Mouse (Mus musculus) intestine, postnatal 0 days (tissue): ENCODE results near the gene Ubqln4. TPM values are rescaled to one million over a fixed set of nuclear protein-coding genes. Genes with fewer than 3 reads are reported as not detected.
A peak's percentile ranks its signal among the peaks of the same experiment; 100 is the strongest.

Experiments
- ATAC-seq: fragments of 200-750 bp; cut with Nextera tagmentation; 2 replicates; pipeline ENCODE4 v1.8.0; 2017; ENCODE audit warnings: mild to moderate bottlenecking, moderate TSS enrichment, moderate library complexity
- H3K27ac ChIP-seq: fragments of 300-500 bp; sonication (generic); 2 replicates; pipeline ENCODE4 v1.5.1; 2014; ENCODE audit warnings: mild to moderate bottlenecking, low read depth, low read length, moderate library complexity
- H3K27me3 ChIP-seq: fragments of 300-500 bp; sonication (generic); replicated peaks from 2 replicates; pipeline ENCODE4 v1.6.1; 2014; ENCODE audit warnings: low read length, mixed read lengths; ENCODE audit not compliant: control insufficient read depth, insufficient read depth
- H3K36me3 ChIP-seq: fragments of 300-500 bp; sonication (generic); 2 replicates; pipeline ENCODE4 v1.6.1; 2014; ENCODE audit warnings: mild to moderate bottlenecking, moderate library complexity; ENCODE audit not compliant: control insufficient read depth, insufficient read depth
- H3K4me1 ChIP-seq: fragments of 300-500 bp; sonication (generic); replicated peaks from 2 replicates; pipeline ENCODE4 v1.6.1; 2014; ENCODE audit warnings: antibody characterized with exemption, low read length, mixed read lengths; ENCODE audit not compliant: control insufficient read depth, insufficient read depth
- H3K4me2 ChIP-seq: fragments of 300-500 bp; sonication (generic); replicated peaks from 2 replicates; pipeline ENCODE4 v1.6.1; 2014; ENCODE audit warnings: low read depth, mild to moderate bottlenecking, moderate library complexity
- H3K4me3 ChIP-seq: fragments of 300-500 bp; sonication (generic); 2 replicates; pipeline ENCODE4 v1.5.1; 2014; ENCODE audit warnings: low read depth, low read length
- H3K9ac ChIP-seq: fragments of 300-500 bp; sonication (generic); 2 replicates; pipeline ENCODE4 v1.6.1; 2014; ENCODE audit warnings: mild to moderate bottlenecking, low read depth, low read length
- H3K9me3 ChIP-seq: fragments of 300-500 bp; sonication (generic); 2 replicates; pipeline ENCODE4 v1.6.1; 2016; ENCODE audit warnings: mixed run types; ENCODE audit not compliant: control insufficient read depth
- CTCF ChIP-seq: sonication (generic); IDR thresholded peaks from 2 replicates; pipeline ENCODE4 v1.5.1; 2016; ENCODE audit warnings: low read depth, mild to moderate bottlenecking, control low read depth, antibody characterized with exemption, moderate library complexity
- WGBS: fragments of 180-500 bp; shearing (Covaris S2); extraction: QIAGEN DNeasy Blood & Tissue Kit; methylation state at CpG from one replicate; pipeline ENCODE4 v1.1.7; 2014; 5-methylcytosine and 5-hydroxymethylcytosine counted together
- polyA plus RNA-seq: library from polyadenylated mRNA; unstranded; fragments of >200 nt; fragmentation: Nextera tagmentation; extraction: Ambion mirVana; gene quantifications from 2 replicates; pipeline ENCODE4 v1.2.1, GENCODE M21; 2015

Ubqln4 gene
- polyA plus RNA-seq, 1 experiment from 2014 or later: 17.3 TPM

DNA sequence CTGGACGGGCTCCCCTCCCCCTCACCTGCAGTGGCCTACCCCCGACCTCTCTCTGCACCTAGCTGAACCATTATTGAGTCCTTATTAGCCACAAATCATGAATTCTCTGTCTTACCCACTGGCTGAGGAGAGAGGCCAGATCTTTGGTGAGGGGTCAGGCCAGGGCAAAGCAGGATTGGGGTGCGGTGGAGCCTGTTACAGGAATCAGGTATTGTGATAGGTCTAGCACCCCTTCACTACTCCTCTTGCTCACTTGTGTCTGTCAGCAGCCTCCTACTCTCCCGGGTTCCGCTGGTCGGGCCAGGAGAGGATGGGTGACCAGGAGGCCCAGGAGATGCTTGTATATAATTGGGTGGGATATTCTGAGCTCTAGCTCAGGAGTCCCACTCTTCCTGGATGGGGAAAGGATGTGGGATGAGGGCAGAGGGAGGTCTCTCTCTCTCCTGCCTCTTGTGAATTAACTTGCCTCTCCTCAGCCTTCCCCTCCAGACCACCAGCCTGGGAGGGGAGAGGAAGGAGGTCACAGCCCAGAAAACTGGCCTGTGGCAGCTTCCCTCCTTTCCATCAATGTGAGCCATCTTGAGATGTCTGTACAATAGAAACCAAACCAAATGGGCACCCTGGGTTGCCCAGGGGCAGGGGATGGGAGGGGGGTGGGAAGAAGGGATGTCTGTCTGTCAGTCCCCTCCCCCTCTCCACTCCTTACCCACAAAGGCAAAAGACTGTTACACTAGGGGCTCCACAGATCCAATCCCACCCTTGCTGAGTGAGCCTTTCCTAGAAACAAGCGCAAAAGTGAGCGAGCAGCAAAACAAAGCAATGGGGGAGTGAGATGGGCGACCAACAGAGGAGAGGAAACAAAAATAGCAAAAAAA lies 15.1 kb upstream of the Ubqln4 start:
- no peak for TF ChIP-seq CTCF
- Histone ChIP-seq H3K27me3 (no peaks in the 10 kb centered on the region), H3K4me1 (no peaks in the 10 kb centered on the region; the same call in 1 of the 2 replicates), H3K36me3 (peaks cover 26% of the 10 kb centered on the region), H3K4me3 (no peak overlapping the region), H3K4me2 (no peak overlapping the region), H3K9ac (no peak overlapping the region), H3K9me3 (no peaks in the 10 kb centered on the region), H3K27ac (no peak overlapping the region)
- WGBS: 69% methylated on average over 9 of the region's 9 CpGs
- ATAC-seq: no peak

DNA sequence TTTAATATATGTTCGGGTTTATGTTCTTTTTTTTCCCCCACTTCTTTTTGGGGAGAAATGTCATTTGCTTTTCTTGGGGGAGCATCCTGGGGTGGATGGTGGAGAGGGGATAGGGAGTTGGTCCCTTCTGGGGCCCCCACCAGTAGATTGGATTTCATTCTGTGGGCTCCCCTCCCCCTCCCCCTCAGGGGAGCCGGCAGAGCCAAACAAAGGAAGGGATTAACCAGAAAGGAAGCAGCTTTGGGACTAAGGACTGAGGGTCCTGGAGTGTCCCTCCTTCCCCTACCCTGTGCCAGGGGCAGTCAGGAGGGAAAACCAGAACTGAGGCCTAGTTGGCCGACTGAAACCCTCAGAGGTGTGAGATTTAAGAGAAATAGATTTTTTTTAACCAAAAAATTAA lies 14.2 kb upstream of the Ubqln4 start:
- no peak overlapping the region for H3K4me2 ChIP-seq
- H3K9me3 ChIP-seq: no peaks in the 10 kb centered on the region
- 48% methylated on average over 3 of the region's 3 CpGs for WGBS
- H3K27me3 ChIP-seq: no peaks in the 10 kb centered on the region
- H3K9ac ChIP-seq: no peak overlapping the region
- H3K4me3 ChIP-seq: no peak overlapping the region
- no peak overlapping the region for H3K27ac ChIP-seq
- no peak for ATAC-seq
- H3K4me1 ChIP-seq: no peaks in the 10 kb centered on the region; the same call in 1 of the 2 replicates
- H3K36me3 ChIP-seq: peaks cover 26% of the 10 kb centered on the region
- TF ChIP-seq CTCF: no peak

DNA sequence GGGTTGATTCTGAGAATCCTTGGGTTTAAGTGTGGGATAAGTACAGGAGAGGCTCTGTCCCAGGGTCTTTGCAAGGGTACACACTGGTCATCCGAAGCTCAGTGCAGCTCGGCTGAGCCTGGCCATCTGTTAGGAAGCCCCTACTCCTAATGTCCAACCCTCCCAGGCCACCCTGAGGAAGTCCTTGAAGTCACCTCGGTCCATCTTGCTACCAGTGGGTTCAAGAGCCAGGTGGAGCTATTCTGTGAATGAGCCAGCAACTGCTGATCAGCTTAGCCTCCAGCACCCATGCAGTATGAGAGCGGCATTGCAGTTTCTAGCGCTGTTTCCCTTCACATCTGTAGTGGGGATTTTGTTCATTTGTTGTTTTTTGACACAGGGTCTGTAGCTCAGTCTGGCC lies 13.5 kb upstream of the Ubqln4 start:
- H3K4me2 ChIP-seq: no peak overlapping the region
- H3K4me1 ChIP-seq: no peaks in the 10 kb centered on the region; the same call in 1 of the 2 replicates
- no peaks in the 10 kb centered on the region for H3K9me3 ChIP-seq
- 68% methylated on average over 5 of the region's 5 CpGs for WGBS
- H3K4me3 ChIP-seq: no peak overlapping the region
- H3K36me3 ChIP-seq: peaks cover 26% of the 10 kb centered on the region
- peak overlapping the region; percentile 50; the same call in 1 of the 2 replicates for H3K27ac ChIP-seq
- TF ChIP-seq CTCF: no peak
- H3K27me3 ChIP-seq: no peaks in the 10 kb centered on the region
- H3K9ac ChIP-seq: no peak overlapping the region
- ATAC-seq: no peak

DNA sequence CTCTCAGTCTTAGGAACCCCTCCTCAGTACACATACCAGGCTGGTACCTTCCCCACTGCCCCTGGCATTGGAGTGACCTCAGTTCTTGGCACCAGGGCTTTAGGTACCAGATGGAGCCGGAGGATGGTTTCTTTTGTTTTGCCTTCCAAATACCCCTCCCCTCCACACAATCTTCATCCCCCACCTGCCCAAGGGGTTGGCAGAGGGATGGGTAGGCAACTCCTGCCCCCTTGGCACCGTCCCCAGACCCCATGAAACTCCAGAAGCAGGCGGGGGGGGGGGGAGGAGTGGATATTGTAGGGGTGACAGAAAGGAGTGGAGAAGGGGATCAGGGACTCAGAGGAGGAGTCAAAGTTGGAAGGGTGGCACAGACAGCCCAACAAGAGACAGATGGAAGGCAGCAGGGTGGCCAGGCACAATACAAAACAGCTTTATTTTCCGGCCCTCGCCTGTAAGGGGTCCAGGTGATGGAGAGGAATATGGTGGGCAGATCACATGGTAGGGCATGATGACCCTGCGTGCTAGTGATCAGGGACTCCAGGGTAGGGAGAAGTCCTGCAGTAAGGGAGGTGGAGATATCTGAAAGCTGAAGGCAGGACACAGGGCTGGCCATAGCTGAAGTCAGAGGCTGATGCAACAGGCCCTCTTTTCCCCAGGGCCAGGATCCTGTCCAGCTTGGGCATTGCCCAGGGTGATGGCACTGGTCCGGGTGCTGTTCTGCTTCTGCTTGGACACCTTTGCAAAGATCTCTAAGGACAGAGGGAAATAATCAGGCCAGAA lies 11.7 kb upstream of the Ubqln4 start:
- ATAC-seq: no peak

DNA sequence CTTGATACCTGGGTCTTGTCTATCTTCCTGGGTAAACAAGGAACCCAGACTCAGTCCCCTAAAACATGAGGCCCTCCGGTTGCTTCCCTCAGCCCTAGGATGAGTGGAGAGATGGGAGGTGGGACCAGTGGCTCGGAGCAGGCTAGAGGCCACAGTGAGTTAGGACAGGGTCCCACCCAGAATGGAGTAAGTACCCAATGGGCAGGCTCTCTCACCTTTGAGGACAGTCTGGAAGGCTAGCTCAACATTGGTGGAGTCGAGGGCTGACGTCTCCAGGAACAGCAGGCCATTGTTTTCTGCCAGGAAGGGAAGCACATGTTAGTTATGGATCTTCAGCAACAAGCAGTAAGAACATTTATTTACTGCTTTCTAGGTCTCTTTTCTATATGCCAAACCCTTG lies 11.1 kb upstream of the Ubqln4 start:
- Histone ChIP-seq H3K27me3 (no peaks in the 10 kb centered on the region), H3K4me3 (no peak overlapping the region), H3K4me2 (no peak overlapping the region), H3K4me1 (no peaks in the 10 kb centered on the region), H3K36me3 (peaks cover 26% of the 10 kb centered on the region), H3K9ac (no peak overlapping the region), H3K9me3 (no peaks in the 10 kb centered on the region), H3K27ac (no peak overlapping the region)
- no peak for ATAC-seq
- TF ChIP-seq CTCF: no peak
- WGBS: 48% methylated on average over 4 of the region's 4 CpGs

More for the DNA sequence above, 11.7 kb upstream of the Ubqln4 start:
- Histone ChIP-seq H3K27ac (no peak overlapping the region), H3K4me1 (no peaks in the 10 kb centered on the region; the same call in 1 of the 2 replicates), H3K9me3 (no peaks in the 10 kb centered on the region), H3K36me3 (peaks cover 26% of the 10 kb centered on the region), H3K4me2 (no peak overlapping the region), H3K27me3 (no peaks in the 10 kb centered on the region), H3K9ac (no peak overlapping the region), H3K4me3 (no peak overlapping the region)
- TF ChIP-seq CTCF: no peak
- 72% methylated on average over 7 of the region's 7 CpGs for WGBS

DNA sequence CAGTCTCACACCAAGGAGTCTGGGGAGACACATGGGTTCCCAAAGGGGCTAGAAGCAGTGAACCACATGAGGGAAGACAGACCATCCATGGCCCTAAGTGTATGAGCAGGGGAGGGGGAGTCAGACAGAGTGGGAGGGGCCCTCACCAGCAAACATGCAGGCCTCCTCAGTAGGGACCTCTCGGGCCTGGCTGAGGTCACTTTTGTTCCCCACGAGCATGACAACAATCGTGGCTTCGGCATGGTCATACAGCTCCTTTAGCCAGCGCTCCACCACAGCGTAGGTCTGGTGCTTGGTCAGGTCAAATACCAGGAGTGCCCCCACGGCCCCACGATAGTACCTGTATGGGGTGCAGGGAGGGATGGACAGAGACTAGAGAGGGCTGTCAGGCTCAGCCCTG lies 10.4 kb upstream of the Ubqln4 start:
- Histone ChIP-seq H3K4me2 (no peak overlapping the region), H3K27me3 (no peaks in the 10 kb centered on the region), H3K36me3 (peaks cover 22% of the 10 kb centered on the region), H3K9ac (no peak overlapping the region), H3K9me3 (no peaks in the 10 kb centered on the region), H3K4me1 (no peaks in the 10 kb centered on the region), H3K4me3 (no peak overlapping the region), H3K27ac (no peak overlapping the region)
- ATAC-seq: no peak
- no peak for TF ChIP-seq CTCF
- WGBS: 84% methylated on average over 8 of the region's 8 CpGs
